Mouse (Mus musculus): ENCODE data around the gene Spata9. TPM values are rescaled to one million over a fixed set of nuclear protein-coding genes. Genes with fewer than 3 reads are reported as not detected.
"Not testable (repeated sequence)": the region's sequence is repeated elsewhere in the genome, so short reads cannot be mapped to it uniquely, and the experiment has no call there.

Spata9 gene
- 0.12 TPM for polyA plus RNA-seq (2012; fragmentation: generic; extraction: Trizol)

DNA sequence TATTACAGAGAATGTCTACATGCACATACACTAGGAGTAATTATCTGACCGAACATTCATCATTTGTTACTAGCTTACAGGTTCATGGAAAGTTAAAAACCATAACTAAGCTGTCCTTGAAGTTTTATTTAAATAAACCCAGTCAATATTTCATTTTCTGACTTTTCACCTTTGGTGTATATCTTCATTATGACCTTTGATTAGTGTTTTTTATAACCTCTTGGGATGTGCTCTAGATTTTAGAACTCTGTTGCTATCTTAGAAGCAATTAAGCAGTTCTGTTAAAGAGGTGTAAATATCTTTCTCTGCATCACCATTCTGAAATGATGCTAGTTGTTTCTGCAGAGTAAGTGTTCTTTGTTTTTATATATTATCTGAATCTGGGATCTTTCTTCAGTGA lies at the start of gene Spata9:
Spata9 (plus strand) TSS at position 301 of the 400 bp plus-strand sequence.
- Histone ChIP-seq H3K27me3 (ENCODE audit: control insufficient read depth, insufficient read depth, insufficient read length) (no peaks in the 10 kb centered on the region), H3ac (ENCODE audit: control insufficient read depth, insufficient read length) (no peak within 1 kb of the TSS), H3K4me2 (ENCODE audit: low read depth) (no peak within 1 kb of the TSS), H3K36me3 (ENCODE audit: control insufficient read depth, insufficient read depth) (no peaks in the 10 kb centered on the region), H3K79me2 (ENCODE audit: control insufficient read depth, insufficient read depth) (no peaks in the 10 kb centered on the region), H3K4me3 (no peak within 1 kb of the TSS)
- TF ChIP-seq REST (IDR thresholded peaks at IDR 0.05; ENCODE audit: insufficient read depth, insufficient read length) (no peak), SRF (IDR thresholded peaks at IDR 0.05; ENCODE audit: control insufficient read depth, insufficient read length, low read depth) (no peak), USF1 (IDR thresholded peaks at IDR 0.05; ENCODE audit: low read depth) (no peak)

DNA sequence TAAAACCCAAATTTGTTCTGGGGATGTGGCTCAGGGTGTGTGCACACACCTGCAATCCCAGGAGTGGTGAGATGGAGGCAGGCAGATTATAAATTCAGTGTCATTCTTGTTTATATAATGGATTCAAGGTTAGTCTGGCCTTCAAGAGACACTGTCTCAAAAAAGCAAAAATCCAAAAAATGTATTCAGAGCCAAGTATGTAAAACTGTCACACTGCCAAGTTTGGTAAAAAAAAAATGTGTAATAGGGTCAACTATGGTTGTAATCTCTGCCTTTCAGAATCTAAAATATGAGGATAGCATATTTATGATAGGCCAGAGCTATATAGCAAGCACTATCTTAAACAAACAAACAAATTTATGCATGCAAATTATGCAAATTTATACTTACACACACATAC lies 39.0 kb upstream of the Spata9 start:
- no peak for TF ChIP-seq MAX (IDR thresholded peaks at IDR 0.05; ENCODE audit: low read depth)
- TF ChIP-seq USF1 (IDR thresholded peaks at IDR 0.05; ENCODE audit: low read depth), result no peak
- no peak for TF ChIP-seq TCF12 (IDR thresholded peaks at IDR 0.05; ENCODE audit: insufficient read depth, poor library complexity, severe bottlenecking)
- no peak for TF ChIP-seq SRF (IDR thresholded peaks at IDR 0.05; ENCODE audit: control insufficient read depth, insufficient read length, low read depth)
- TF ChIP-seq POLR2AphosphoS2 (IDR thresholded peaks at IDR 0.05; ENCODE audit: insufficient read length, low read depth), result no peak
- no peak for TF ChIP-seq E2F4 (IDR thresholded peaks at IDR 0.05; ENCODE audit: insufficient read depth)
- TF ChIP-seq MYOD1 (IDR thresholded peaks at IDR 0.05; ENCODE audit: control insufficient read depth in 1 of 3, insufficient read length in 2 of 3, low read depth in 2 of 3), result no peak
- no peak for TF ChIP-seq MYOG (IDR thresholded peaks at IDR 0.05; ENCODE audit: control insufficient read depth in 1 of 3, insufficient read depth in 1 of 3, insufficient read length in 2 of 3, low read depth in 2 of 3)
- no peak for TF ChIP-seq POLR2A (IDR thresholded peaks at IDR 0.05; ENCODE audit: insufficient read length, low read depth)
- no peak for TF ChIP-seq REST (IDR thresholded peaks at IDR 0.05; ENCODE audit: insufficient read depth, insufficient read length)
- TF ChIP-seq CEBPB (IDR thresholded peaks at IDR 0.05; ENCODE audit: insufficient read depth, poor library complexity, severe bottlenecking), result no peak
- no peak for TF ChIP-seq TCF3 (IDR thresholded peaks at IDR 0.05; ENCODE audit: insufficient read length, low read depth)
- Histone ChIP-seq H3K79me2 (ENCODE audit: control insufficient read depth, insufficient read depth) (peaks cover 7% of the 10 kb centered on the region), H3K4me2 (ENCODE audit: low read depth) (no peak overlapping the region), H3K27me3 (ENCODE audit: control insufficient read depth, insufficient read depth, insufficient read length) (no peaks in the 10 kb centered on the region), H3K4me3 (no peak overlapping the region), H3ac (ENCODE audit: control insufficient read depth, insufficient read length) (no peak overlapping the region), H3K36me3 (ENCODE audit: control insufficient read depth, insufficient read depth) (no peaks in the 10 kb centered on the region)

DNA sequence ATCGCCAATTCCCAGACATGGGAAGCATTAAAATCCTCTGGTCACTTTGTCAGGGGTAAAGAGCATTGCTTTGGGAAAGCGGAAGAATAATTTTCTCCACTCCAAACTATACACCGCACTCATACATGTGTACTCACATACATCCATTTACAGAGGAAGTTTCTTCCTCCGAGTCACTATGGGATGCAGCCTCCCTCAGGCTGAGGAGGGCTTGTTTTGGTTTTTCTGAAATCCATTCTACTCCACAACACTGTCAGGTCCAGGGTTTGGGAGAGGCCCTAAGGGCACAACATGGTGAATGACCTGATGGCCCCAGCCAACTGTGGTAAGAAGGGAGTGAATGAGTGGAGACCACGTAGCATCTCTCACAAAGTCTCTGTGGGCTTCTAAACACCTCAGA lies 37.9 kb upstream of the Spata9 start:
- not testable (repeated sequence) for H3K36me3 ChIP-seq (ENCODE audit: control insufficient read depth, insufficient read depth); H3K27me3 ChIP-seq (ENCODE audit: control insufficient read depth, insufficient read depth, insufficient read length); H3K4me2 ChIP-seq (ENCODE audit: low read depth); H3K4me3 ChIP-seq; H3ac ChIP-seq (ENCODE audit: control insufficient read depth, insufficient read length)
- H3K79me2 ChIP-seq (ENCODE audit: control insufficient read depth, insufficient read depth), result peaks cover 11% of the 10 kb centered on the region

DNA sequence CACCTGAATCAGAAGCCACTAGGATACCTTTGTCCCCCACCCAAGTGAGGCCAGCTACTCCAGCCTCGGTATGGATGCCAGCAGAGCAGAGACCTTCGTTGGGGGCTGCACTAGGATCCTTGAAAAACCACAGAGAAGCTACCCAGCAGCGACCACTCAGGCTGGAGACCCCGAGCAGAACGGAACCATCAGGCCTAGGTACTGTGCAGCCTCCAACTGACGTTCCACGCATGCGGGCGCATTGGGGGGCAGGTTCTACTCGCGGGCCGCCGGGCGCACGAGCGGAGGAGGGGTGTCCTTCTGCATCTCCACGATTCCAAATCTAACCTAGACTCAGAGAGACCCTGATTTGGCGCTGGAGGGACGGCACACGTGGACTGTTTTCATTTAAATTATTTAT lies 36.9 kb upstream of the Spata9 start:
- Histone ChIP-seq H3K27me3 (ENCODE audit: control insufficient read depth, insufficient read depth, insufficient read length) (no peaks in the 10 kb centered on the region), H3K4me2 (ENCODE audit: low read depth) (no peak overlapping the region), H3K79me2 (ENCODE audit: control insufficient read depth, insufficient read depth) (peaks cover 11% of the 10 kb centered on the region), H3K36me3 (ENCODE audit: control insufficient read depth, insufficient read depth) (no peaks in the 10 kb centered on the region), H3K4me3 (no peak overlapping the region), H3ac (ENCODE audit: control insufficient read depth, insufficient read length) (no peak overlapping the region)
- TF ChIP-seq MYOG (IDR thresholded peaks at IDR 0.05; ENCODE audit: control insufficient read depth in 1 of 3, insufficient read depth in 1 of 3, insufficient read length in 2 of 3, low read depth in 2 of 3) (no peak), TCF3 (IDR thresholded peaks at IDR 0.05; ENCODE audit: insufficient read length, low read depth) (no peak), CEBPB (IDR thresholded peaks at IDR 0.05; ENCODE audit: insufficient read depth, poor library complexity, severe bottlenecking) (no peak), POLR2AphosphoS2 (IDR thresholded peaks at IDR 0.05; ENCODE audit: insufficient read length, low read depth) (no peak), E2F4 (IDR thresholded peaks at IDR 0.05; ENCODE audit: insufficient read depth) (no peak), REST (IDR thresholded peaks at IDR 0.05; ENCODE audit: insufficient read depth, insufficient read length) (no peak), MAX (IDR thresholded peaks at IDR 0.05; ENCODE audit: low read depth) (no peak), MYOD1 (IDR thresholded peaks at IDR 0.05; ENCODE audit: control insufficient read depth in 1 of 3, insufficient read length in 2 of 3, low read depth in 2 of 3) (no peak), TCF12 (IDR thresholded peaks at IDR 0.05; ENCODE audit: insufficient read depth, poor library complexity, severe bottlenecking) (no peak), USF1 (IDR thresholded peaks at IDR 0.05; ENCODE audit: low read depth) (no peak), POLR2A (IDR thresholded peaks at IDR 0.05; ENCODE audit: insufficient read length, low read depth) (no peak), SRF (IDR thresholded peaks at IDR 0.05; ENCODE audit: control insufficient read depth, insufficient read length, low read depth) (no peak)

DNA sequence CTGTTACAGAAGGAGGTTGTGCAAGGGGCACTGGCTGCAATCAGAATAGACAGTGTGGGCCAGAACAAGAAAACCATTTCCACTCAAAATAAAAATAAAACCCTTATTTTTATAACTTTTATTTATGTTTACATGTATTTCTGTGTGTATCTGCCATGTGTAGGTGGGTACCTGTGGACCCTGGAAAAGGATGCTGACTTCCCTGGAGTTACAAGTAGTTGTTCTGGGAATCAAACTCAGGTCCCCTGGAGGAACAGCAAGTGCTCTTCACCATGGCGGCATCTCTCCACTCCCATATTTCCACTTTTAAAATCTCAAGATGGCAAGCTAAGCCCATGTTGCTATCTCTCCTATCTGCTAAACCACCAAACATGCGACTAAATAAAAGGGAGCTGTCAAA lies 36.3 kb upstream of the Spata9 start:
- peaks cover 11% of the 10 kb centered on the region for H3K79me2 ChIP-seq (ENCODE audit: control insufficient read depth, insufficient read depth)
- H3ac ChIP-seq (ENCODE audit: control insufficient read depth, insufficient read length), result no peak overlapping the region
- TF ChIP-seq TCF12 (IDR thresholded peaks at IDR 0.05; ENCODE audit: insufficient read depth, poor library complexity, severe bottlenecking) (no peak), SRF (IDR thresholded peaks at IDR 0.05; ENCODE audit: control insufficient read depth, insufficient read length, low read depth) (no peak), REST (IDR thresholded peaks at IDR 0.05; ENCODE audit: insufficient read depth, insufficient read length) (no peak), POLR2AphosphoS2 (IDR thresholded peaks at IDR 0.05; ENCODE audit: insufficient read length, low read depth) (no peak), CEBPB (IDR thresholded peaks at IDR 0.05; ENCODE audit: insufficient read depth, poor library complexity, severe bottlenecking) (no peak), MAX (IDR thresholded peaks at IDR 0.05; ENCODE audit: low read depth) (no peak), MYOD1 (IDR thresholded peaks at IDR 0.05; ENCODE audit: control insufficient read depth in 1 of 3, insufficient read length in 2 of 3, low read depth in 2 of 3) (no peak), MYOG (IDR thresholded peaks at IDR 0.05; ENCODE audit: control insufficient read depth in 1 of 3, insufficient read depth in 1 of 3, insufficient read length in 2 of 3, low read depth in 2 of 3) (no peak)
- no peak overlapping the region for H3K4me3 ChIP-seq
- no peaks in the 10 kb centered on the region for H3K36me3 ChIP-seq (ENCODE audit: control insufficient read depth, insufficient read depth)
- H3K27me3 ChIP-seq (ENCODE audit: control insufficient read depth, insufficient read depth, insufficient read length), result no peaks in the 10 kb centered on the region
- peak overlapping the region; percentile 28 for H3K4me2 ChIP-seq (ENCODE audit: low read depth)

Measured in myocyte (in vitro differentiated cells).